Mouse (Mus musculus) lung, embryonic 14.5 days (tissue): ENCODE results near the gene Rmnd5a. TPM values are rescaled to one million over a fixed set of nuclear protein-coding genes. Genes with fewer than 3 reads are reported as not detected.

Experiments
- ATAC-seq: fragments of 200-750 bp; cut with Nextera tagmentation; 2 replicates; pipeline ENCODE4 v1.8.0; 2017; ENCODE audit warnings: mild to moderate bottlenecking, moderate TSS enrichment, moderate library complexity; ENCODE audit not compliant: insufficient read depth
- DNase-seq: peaks from one replicate; pipeline ENCODE4 v3.0.0-alpha.2; 2015
- H3K27ac ChIP-seq: fragments of 300-500 bp; sonication (generic); 2 replicates; pipeline ENCODE4 v1.5.1; 2014; ENCODE audit warnings: low read depth, mild to moderate bottlenecking, moderate library complexity
- H3K27me3 ChIP-seq: fragments of 300-500 bp; sonication (generic); 2 replicates; pipeline ENCODE4 v1.6.1; 2014; ENCODE audit warnings: low read length, control low read depth; ENCODE audit not compliant: insufficient read depth
- H3K36me3 ChIP-seq: fragments of 300-500 bp; sonication (generic); 2 replicates; pipeline ENCODE4 v1.6.1; 2014; ENCODE audit warnings: control low read depth; ENCODE audit not compliant: insufficient read depth
- H3K4me1 ChIP-seq: fragments of 300-500 bp; sonication (generic); 2 replicates; pipeline ENCODE4 v1.6.1; 2014; ENCODE audit warnings: antibody characterized with exemption, control low read depth; ENCODE audit not compliant: insufficient read depth
- H3K4me2 ChIP-seq: fragments of 300-500 bp; sonication (generic); 2 replicates; pipeline ENCODE4 v1.6.1; 2014; ENCODE audit warnings: mild to moderate bottlenecking
- H3K4me3 ChIP-seq: fragments of 300-500 bp; sonication (generic); 2 replicates; pipeline ENCODE4 v1.5.1; 2014; ENCODE audit warnings: low read depth, low read length
- H3K9ac ChIP-seq: fragments of 300-500 bp; sonication (generic); 2 replicates; pipeline ENCODE4 v1.6.1; 2014
- H3K9me3 ChIP-seq: fragments of 300-500 bp; sonication (generic); 2 replicates; pipeline ENCODE4 v1.6.1; 2016; ENCODE audit warnings: low read depth, low read length, control low read depth
- CTCF ChIP-seq: IDR thresholded peaks from 2 replicates; pipeline ENCODE4 v1.5.1; 2016; ENCODE audit warnings: antibody characterized with exemption, low read depth
- WGBS: fragments of 180-500 bp; shearing (Covaris S2); extraction: QIAGEN DNeasy Blood & Tissue Kit; methylation state at CpG from one replicate; pipeline ENCODE4 v1.1.7; 2014; 5-methylcytosine and 5-hydroxymethylcytosine counted together
- polyA plus RNA-seq: library from polyadenylated mRNA; unstranded; fragments of >200 nt; fragmentation: Nextera tagmentation; extraction: Ambion mirVana; gene quantifications from 2 replicates; pipeline ENCODE4 v1.2.1, GENCODE M21; 2014

Rmnd5a gene
- polyA plus RNA-seq, 1 experiment from 2014 or later: 9.4 TPM

- ATAC-seq (no peak), DNase-seq (no peak)
- H3K27ac ChIP-seq: no peak overlapping the region
- no peaks in the 10 kb centered on the region for H3K36me3 ChIP-seq
- H3K4me1 ChIP-seq: no peaks in the 10 kb centered on the region
- H3K4me3 ChIP-seq: no peak overlapping the region
- no peaks in the 10 kb centered on the region for H3K9me3 ChIP-seq
- H3K9ac ChIP-seq: no peak overlapping the region
- H3K27me3 ChIP-seq: no peaks in the 10 kb centered on the region
- H3K4me2 ChIP-seq: no peak overlapping the region
- TF ChIP-seq CTCF: no peak
- WGBS: 55% methylated on average over 5 of the region's 5 CpGs
These were observed 36.3 kb upstream of the Rmnd5a start for GRCm38 (mm10) chr6:71476783-71477182.

- WGBS: 77% methylated on average over 3 of the region's 3 CpGs
- TF ChIP-seq CTCF: no peak
- Histone ChIP-seq H3K4me3 (no peak overlapping the region), H3K36me3 (no peaks in the 10 kb centered on the region), H3K4me1 (no peaks in the 10 kb centered on the region), H3K27ac (no peak overlapping the region), H3K9ac (no peak overlapping the region), H3K4me2 (no peak overlapping the region), H3K9me3 (no peaks in the 10 kb centered on the region), H3K27me3 (no peaks in the 10 kb centered on the region)
- ATAC-seq: no peak
- no peak for DNase-seq
These were observed 35.2 kb upstream of the Rmnd5a start for GRCm38 (mm10) chr6:71475604-71476003.

DNA sequence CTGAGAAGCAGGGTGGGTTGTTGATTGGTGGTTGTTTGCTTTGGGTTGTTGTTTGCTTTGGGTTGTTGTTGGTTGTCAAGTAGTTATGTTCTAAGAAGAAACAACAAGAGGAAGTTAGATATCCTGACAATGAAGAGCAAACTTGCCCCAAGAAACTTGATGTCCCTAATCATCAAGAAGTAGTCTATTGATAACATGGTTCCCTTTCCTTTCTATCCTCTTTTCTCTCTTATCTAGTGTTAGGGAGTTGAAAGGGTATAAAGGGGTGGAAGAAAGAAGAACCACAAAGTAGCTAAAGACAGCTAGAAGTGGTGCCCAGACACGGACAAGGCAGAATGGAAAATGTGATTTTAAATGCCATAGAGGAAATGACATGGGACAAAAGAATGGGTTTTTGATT lies 32.3 kb upstream of the Rmnd5a start:
- Histone ChIP-seq H3K27ac (no peak overlapping the region), H3K9ac (no peak overlapping the region), H3K4me1 (no peaks in the 10 kb centered on the region), H3K27me3 (no peaks in the 10 kb centered on the region), H3K4me2 (no peak overlapping the region), H3K36me3 (no peaks in the 10 kb centered on the region), H3K4me3 (no peak overlapping the region), H3K9me3 (no peaks in the 10 kb centered on the region)
- no peak for DNase-seq
- 73% methylated on average over 1 of the region's 1 CpGs for WGBS
- no peak for ATAC-seq
- no peak for TF ChIP-seq CTCF

DNA sequence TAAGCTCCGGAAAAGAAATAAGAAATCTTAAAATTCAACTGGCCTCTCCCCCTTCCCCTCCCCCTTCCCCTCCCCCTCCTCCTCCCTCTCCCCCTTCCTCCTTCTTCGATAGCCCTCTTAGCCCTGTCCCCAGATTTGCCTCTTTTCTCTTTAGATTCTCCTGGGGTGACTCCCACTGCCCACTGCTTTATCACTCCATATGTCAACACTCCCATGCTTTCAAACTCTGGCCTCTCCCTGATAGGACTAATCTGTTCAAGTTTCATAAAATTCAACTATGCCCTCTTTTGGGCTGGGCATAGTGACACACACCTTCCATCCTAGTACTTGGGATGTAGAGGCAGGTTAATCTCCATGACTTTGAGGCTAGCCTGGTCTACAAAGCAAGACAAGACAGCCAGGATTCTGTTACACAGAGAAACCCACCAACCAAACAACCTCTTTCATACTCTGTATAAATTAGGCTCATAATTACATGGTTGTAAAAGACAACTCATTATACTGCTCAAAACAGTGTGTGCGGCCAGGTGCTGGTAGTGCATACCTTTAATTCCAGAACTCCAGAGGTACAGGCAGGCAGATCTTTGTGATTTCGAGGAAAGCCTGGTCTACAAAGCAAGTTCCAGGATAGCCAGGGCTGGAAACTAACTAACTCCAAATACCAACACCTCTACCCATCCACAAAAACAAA lies 31.5 kb upstream of the Rmnd5a start:
- H3K4me3 ChIP-seq: no peak overlapping the region
- no peaks in the 10 kb centered on the region for H3K4me1 ChIP-seq
- H3K9me3 ChIP-seq: no peaks in the 10 kb centered on the region
- no peaks in the 10 kb centered on the region for H3K27me3 ChIP-seq
- TF ChIP-seq CTCF: no peak
- ATAC-seq (no peak), DNase-seq (no peak)
- no peaks in the 10 kb centered on the region for H3K36me3 ChIP-seq
- H3K9ac ChIP-seq: no peak overlapping the region
- H3K27ac ChIP-seq: no peak overlapping the region
- H3K4me2 ChIP-seq: no peak overlapping the region
- WGBS: 76% methylated on average over 4 of the region's 4 CpGs

- H3K4me2 ChIP-seq: no peak overlapping the region
- ATAC-seq: no peak
- no peaks in the 10 kb centered on the region for H3K36me3 ChIP-seq
- no peaks in the 10 kb centered on the region for H3K4me1 ChIP-seq
- WGBS: 26% methylated on average over 3 of the region's 3 CpGs
- H3K27ac ChIP-seq: no peak overlapping the region
- no peak overlapping the region for H3K9ac ChIP-seq
- no peak overlapping the region for H3K4me3 ChIP-seq
- no peak for DNase-seq
- no peaks in the 10 kb centered on the region for H3K27me3 ChIP-seq
- no peaks in the 10 kb centered on the region for H3K9me3 ChIP-seq
- no peak for TF ChIP-seq CTCF
These were observed 28.9 kb upstream of the Rmnd5a start for GRCm38 (mm10) chr6:71469291-71469690.

DNA sequence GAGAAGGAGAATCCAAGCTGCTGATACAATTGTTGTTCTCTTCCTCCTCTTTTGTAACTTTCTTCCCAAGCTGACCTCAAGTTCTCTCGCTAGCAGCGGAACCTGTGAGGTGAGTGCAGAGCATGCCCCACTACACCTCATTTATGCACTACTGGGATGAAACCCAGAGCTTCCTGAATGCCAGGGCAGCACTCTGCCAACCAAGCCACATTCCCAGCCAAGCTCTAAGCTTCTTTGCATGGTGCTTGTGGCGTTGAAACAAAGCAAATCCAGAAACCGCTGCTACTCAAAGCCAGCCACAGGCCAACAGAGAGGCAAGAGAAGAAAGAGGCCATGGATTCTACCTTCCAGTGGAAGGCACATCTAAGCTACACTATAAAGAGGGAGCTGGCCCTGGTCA lies 27.3 kb upstream of the Rmnd5a start:
- no peak for ATAC-seq
- no peak for DNase-seq
- 72% methylated on average over 4 of the region's 4 CpGs for WGBS
- no peak overlapping the region for H3K9ac ChIP-seq
- no peak overlapping the region for H3K4me2 ChIP-seq
- H3K9me3 ChIP-seq: no peaks in the 10 kb centered on the region
- no peak for TF ChIP-seq CTCF
- H3K27ac ChIP-seq: no peak overlapping the region
- no peaks in the 10 kb centered on the region for H3K4me1 ChIP-seq
- no peaks in the 10 kb centered on the region for H3K36me3 ChIP-seq
- no peaks in the 10 kb centered on the region for H3K27me3 ChIP-seq
- H3K4me3 ChIP-seq: no peak overlapping the region

GRCm38 (mm10) chr6:71465146-71465545 lies 24.7 kb upstream of the Rmnd5a start:
- no peak for ATAC-seq
- Histone ChIP-seq H3K9ac (no peak overlapping the region), H3K36me3 (no peaks in the 10 kb centered on the region), H3K27ac (no peak overlapping the region), H3K4me1 (no peaks in the 10 kb centered on the region), H3K27me3 (no peaks in the 10 kb centered on the region), H3K4me3 (no peak overlapping the region), H3K4me2 (no peak overlapping the region), H3K9me3 (no peaks in the 10 kb centered on the region)
- no peak for TF ChIP-seq CTCF
- no peak for DNase-seq
- 85% methylated on average over 3 of the region's 3 CpGs for WGBS
